Mouse (Mus musculus): ENCODE data around the gene Ptov1. TPM values are rescaled to one million over a fixed set of nuclear protein-coding genes. Genes with fewer than 3 reads are reported as not detected.

The Ptov1 gene
- polyA plus RNA-seq, 1 experiment from 2014 or later: 454 TPM

DNA sequence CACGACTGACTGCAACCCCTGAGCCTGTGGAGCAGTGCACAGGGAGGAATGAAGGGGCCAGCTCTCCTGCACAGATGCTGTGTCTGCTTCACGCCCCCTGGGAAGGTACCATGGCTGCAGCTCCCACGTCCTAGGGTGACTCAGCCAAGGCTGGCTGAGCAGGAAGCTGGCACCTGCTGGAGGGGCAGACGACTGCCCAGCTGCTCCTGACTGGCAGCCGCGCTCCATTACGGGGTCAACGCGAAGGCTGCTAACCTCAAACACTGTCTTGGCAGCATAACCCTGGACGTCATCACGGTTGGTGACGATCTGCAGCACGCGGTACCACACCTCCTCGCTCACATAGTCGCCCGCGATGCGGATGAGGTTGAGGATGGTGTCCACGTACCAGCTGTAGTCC lies 35.8 kb upstream of the Ptov1 start:
- Histone ChIP-seq H3K9ac (ENCODE audit: low read length) (no peak overlapping the region), H3K4me2 (ENCODE audit: low read depth, low read length, severe bottlenecking) (no peak overlapping the region), H3K4me3 (ENCODE audit: low read depth, low read length) (no peak overlapping the region), H3K9me3 (ENCODE audit: control insufficient read depth, low read length) (no peaks in the 10 kb centered on the region), H3K4me1 (replicated peaks; ENCODE audit: control insufficient read depth, insufficient read depth, low read length) (peaks cover 9% of the 10 kb centered on the region), H3K27ac (ENCODE audit: low read depth, low read length) (no peak overlapping the region), H3K27me3 (ENCODE audit: control insufficient read depth, insufficient read depth, low read length) (no peaks in the 10 kb centered on the region), H3K36me3 (ENCODE audit: control insufficient read depth, insufficient read depth, low read length) (peaks cover 4% of the 10 kb centered on the region; the same call in 1 of the 2 replicates)
- ATAC-seq (replicated peaks; ENCODE audit: low FRiP score) (no peak), DNase-seq (ENCODE audit: low spot score) (no peak)
- WGBS: 94% methylated on average over 20 of the region's 20 CpGs

DNA sequence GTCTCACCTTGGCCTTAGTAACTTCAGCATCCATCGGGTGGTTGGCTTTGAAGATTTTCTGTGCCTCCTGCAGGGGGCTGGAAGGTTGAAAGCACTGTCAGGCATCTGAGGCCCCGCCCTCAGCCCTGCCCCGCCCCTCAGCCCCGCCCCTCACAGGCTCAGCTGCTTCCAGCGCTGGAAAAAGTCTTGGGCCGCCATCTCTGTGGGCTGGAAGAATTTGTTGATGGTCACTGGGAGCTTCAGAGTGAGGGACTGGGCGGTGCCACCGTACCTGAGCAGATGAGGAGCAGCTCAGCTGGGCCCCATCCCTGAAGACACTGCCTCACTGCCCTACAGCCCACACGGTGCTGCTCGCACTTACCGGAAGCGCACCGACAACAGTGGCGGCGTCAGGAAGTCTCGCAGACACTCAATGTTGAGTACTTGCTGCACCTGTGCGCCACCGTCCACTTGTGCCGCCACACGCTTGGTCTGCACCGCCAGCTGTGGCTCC lies 31.7 kb upstream of the Ptov1 start:
- DNase-seq (ENCODE audit: low spot score): peak; percentile 90
- H3K36me3 ChIP-seq (ENCODE audit: control insufficient read depth, insufficient read depth, low read length): peaks cover 4% of the 10 kb centered on the region; the same call in 1 of the 2 replicates
- H3K27ac ChIP-seq (ENCODE audit: low read depth, low read length): peak overlapping the region; percentile 57
- H3K4me2 ChIP-seq (ENCODE audit: low read depth, low read length, severe bottlenecking): peak overlapping the region; percentile 49
- ATAC-seq (replicated peaks; ENCODE audit: low FRiP score): peak; percentile 55
- peaks cover 13% of the 10 kb centered on the region for H3K4me1 ChIP-seq (replicated peaks; ENCODE audit: control insufficient read depth, insufficient read depth, low read length)
- WGBS: 19% methylated on average over 21 of the region's 21 CpGs
- peak overlapping the region; percentile 12; the same call in 1 of the 2 replicates for H3K4me3 ChIP-seq (ENCODE audit: low read depth, low read length)
- H3K9me3 ChIP-seq (ENCODE audit: control insufficient read depth, low read length): no peaks in the 10 kb centered on the region
- peak overlapping the region; percentile 37; the same call in 1 of the 2 replicates for H3K9ac ChIP-seq (ENCODE audit: low read length)
- no peaks in the 10 kb centered on the region for H3K27me3 ChIP-seq (ENCODE audit: control insufficient read depth, insufficient read depth, low read length)

DNA sequence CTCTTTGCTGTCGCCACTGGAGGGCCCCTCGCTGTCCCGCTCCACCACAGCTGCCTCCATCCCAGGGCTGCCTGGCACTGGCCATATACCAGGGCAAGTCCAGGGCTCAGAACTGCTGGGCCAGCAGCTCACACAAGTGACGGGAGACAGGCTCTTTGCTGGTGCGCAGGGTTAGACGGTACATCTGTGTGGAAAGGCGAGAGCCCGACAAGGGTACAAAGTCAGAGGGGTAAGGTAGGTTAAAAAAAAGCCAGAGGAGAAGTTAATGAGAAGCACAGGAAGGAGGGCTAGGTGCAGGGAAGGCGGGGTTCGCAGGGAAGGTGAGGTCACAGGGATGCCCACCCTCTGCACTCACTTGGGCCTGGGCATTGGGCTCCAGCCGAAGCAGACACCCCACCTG lies 31.0 kb upstream of the Ptov1 start:
- DNase-seq (ENCODE audit: low spot score): no peak
- Histone ChIP-seq H3K4me2 (ENCODE audit: low read depth, low read length, severe bottlenecking) (no peak overlapping the region), H3K4me1 (replicated peaks; ENCODE audit: control insufficient read depth, insufficient read depth, low read length) (peaks cover 13% of the 10 kb centered on the region), H3K36me3 (ENCODE audit: control insufficient read depth, insufficient read depth, low read length) (peaks cover 4% of the 10 kb centered on the region; the same call in 1 of the 2 replicates), H3K27ac (ENCODE audit: low read depth, low read length) (no peak overlapping the region), H3K9ac (ENCODE audit: low read length) (no peak overlapping the region), H3K9me3 (ENCODE audit: control insufficient read depth, low read length) (no peaks in the 10 kb centered on the region), H3K4me3 (ENCODE audit: low read depth, low read length) (no peak overlapping the region), H3K27me3 (ENCODE audit: control insufficient read depth, insufficient read depth, low read length) (no peaks in the 10 kb centered on the region)
- 90% methylated on average over 11 of the region's 11 CpGs for WGBS
- ATAC-seq (replicated peaks; ENCODE audit: low FRiP score): no peak

DNA sequence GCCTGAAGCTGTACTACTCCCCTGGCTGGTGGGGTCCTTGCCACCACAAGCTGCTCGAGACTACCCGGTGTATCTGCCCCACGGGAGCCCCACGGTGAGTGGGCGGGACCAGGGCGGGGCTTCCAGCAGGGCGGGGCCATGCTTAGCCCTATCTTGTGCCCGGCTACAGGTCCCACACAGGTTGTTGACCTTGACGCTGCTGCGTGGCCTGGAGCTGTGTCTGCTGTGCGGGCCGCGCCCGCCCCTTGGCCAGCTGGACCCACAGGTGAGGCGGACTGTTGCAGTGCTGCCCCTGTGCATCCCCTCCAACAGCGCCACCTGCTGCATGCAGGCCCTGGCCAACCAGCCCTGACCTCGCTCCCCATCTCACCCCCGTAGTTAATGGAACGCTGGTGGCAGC lies 29.0 kb upstream of the Ptov1 start:
- no peak overlapping the region for H3K4me2 ChIP-seq (ENCODE audit: low read depth, low read length, severe bottlenecking)
- no peak overlapping the region for H3K4me3 ChIP-seq (ENCODE audit: low read depth, low read length)
- no peaks in the 10 kb centered on the region for H3K27me3 ChIP-seq (ENCODE audit: control insufficient read depth, insufficient read depth, low read length)
- DNase-seq (ENCODE audit: low spot score): no peak
- H3K9me3 ChIP-seq (ENCODE audit: control insufficient read depth, low read length): no peaks in the 10 kb centered on the region
- peaks cover 25% of the 10 kb centered on the region for H3K4me1 ChIP-seq (replicated peaks; ENCODE audit: control insufficient read depth, insufficient read depth, low read length)
- no peak overlapping the region for H3K27ac ChIP-seq (ENCODE audit: low read depth, low read length)
- no peak overlapping the region for H3K9ac ChIP-seq (ENCODE audit: low read length)
- 38% methylated on average over 19 of the region's 19 CpGs for WGBS
- no peak for ATAC-seq (replicated peaks; ENCODE audit: low FRiP score)
- H3K36me3 ChIP-seq (ENCODE audit: control insufficient read depth, insufficient read depth, low read length): no peaks in the 10 kb centered on the region; the same call in 1 of the 2 replicates

- ATAC-seq (replicated peaks; ENCODE audit: low FRiP score) (no peak), DNase-seq (ENCODE audit: low spot score) (no peak)
- peaks cover 26% of the 10 kb centered on the region for H3K4me1 ChIP-seq (replicated peaks; ENCODE audit: control insufficient read depth, insufficient read depth, low read length)
- H3K4me2 ChIP-seq (ENCODE audit: low read depth, low read length, severe bottlenecking): peak overlapping the region; percentile 85
- H3K4me3 ChIP-seq (ENCODE audit: low read depth, low read length): peak overlapping the region; percentile 61
- H3K9me3 ChIP-seq (ENCODE audit: control insufficient read depth, low read length): no peaks in the 10 kb centered on the region
- H3K27ac ChIP-seq (ENCODE audit: low read depth, low read length): peak overlapping the region; percentile 88
- 41% methylated on average over 10 of the region's 10 CpGs for WGBS
- H3K36me3 ChIP-seq (ENCODE audit: control insufficient read depth, insufficient read depth, low read length): no peaks in the 10 kb centered on the region; the same call in 1 of the 2 replicates
- peak overlapping the region; percentile 76 for H3K9ac ChIP-seq (ENCODE audit: low read length)
- H3K27me3 ChIP-seq (ENCODE audit: control insufficient read depth, insufficient read depth, low read length): no peaks in the 10 kb centered on the region
Measured at GRCm38 (mm10) chr7:44896499-44896898, 26.9 kb upstream of the Ptov1 start.

GRCm38 (mm10) chr7:44895593-44896434 lies 26.2 kb upstream of the Ptov1 start, which contains the start of gene Fuz:
Gene Fuz (plus strand): TSS chr7:44896079.
- ATAC-seq (replicated peaks; ENCODE audit: low FRiP score): peak; percentile 67
- peak within 1 kb of the TSS; percentile 88 for H3K27ac ChIP-seq (ENCODE audit: low read depth, low read length)
- H3K9me3 ChIP-seq (ENCODE audit: control insufficient read depth, low read length): no peaks in the 10 kb centered on the region
- H3K4me1 ChIP-seq (replicated peaks; ENCODE audit: control insufficient read depth, insufficient read depth, low read length): peaks cover 24% of the 10 kb centered on the region
- H3K4me2 ChIP-seq (ENCODE audit: low read depth, low read length, severe bottlenecking): peak within 1 kb of the TSS; percentile 85
- no peaks in the 10 kb centered on the region for H3K27me3 ChIP-seq (ENCODE audit: control insufficient read depth, insufficient read depth, low read length)
- DNase-seq (ENCODE audit: low spot score): peak; percentile 93
- under 1% methylated on average over 34 of the region's 34 CpGs for WGBS
- H3K36me3 ChIP-seq (ENCODE audit: control insufficient read depth, insufficient read depth, low read length): no peaks in the 10 kb centered on the region; the same call in 1 of the 2 replicates
- peak within 1 kb of the TSS; percentile 61 for H3K4me3 ChIP-seq (ENCODE audit: low read depth, low read length)
- peak within 1 kb of the TSS; percentile 76 for H3K9ac ChIP-seq (ENCODE audit: low read length)

DNA sequence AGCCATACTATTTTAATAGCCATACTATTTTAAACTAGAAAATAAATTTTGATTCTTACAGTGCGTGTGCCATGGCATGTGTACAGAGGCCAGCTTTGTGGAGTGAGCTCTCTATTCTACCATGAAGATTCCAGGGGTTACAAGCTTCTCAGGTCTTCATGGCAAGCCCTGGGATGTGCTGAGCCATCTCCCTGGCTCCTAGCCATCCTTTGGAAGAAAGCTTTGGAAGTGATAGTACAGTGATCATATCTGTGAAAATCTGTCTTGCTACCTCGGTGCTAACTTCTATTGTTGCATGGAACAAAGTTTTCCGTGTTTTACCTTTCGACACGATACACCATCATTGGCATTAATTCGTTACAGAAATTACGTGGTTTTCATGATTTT lies 25.6 kb upstream of the Ptov1 start:
- WGBS: 46% methylated on average over 7 of the region's 7 CpGs
- H3K27me3 ChIP-seq (ENCODE audit: control insufficient read depth, insufficient read depth, low read length): no peaks in the 10 kb centered on the region
- H3K4me1 ChIP-seq (replicated peaks; ENCODE audit: control insufficient read depth, insufficient read depth, low read length): peaks cover 30% of the 10 kb centered on the region
- 0 out of 2 replicates have a peak overlapping the region, but pooled peaks have one; percentile 12 for H3K9ac ChIP-seq (ENCODE audit: low read length)
- no peaks in the 10 kb centered on the region for H3K9me3 ChIP-seq (ENCODE audit: control insufficient read depth, low read length)
- peak overlapping the region; percentile 61 for H3K4me3 ChIP-seq (ENCODE audit: low read depth, low read length)
- H3K36me3 ChIP-seq (ENCODE audit: control insufficient read depth, insufficient read depth, low read length): no peaks in the 10 kb centered on the region; the same call in 1 of the 2 replicates
- H3K4me2 ChIP-seq (ENCODE audit: low read depth, low read length, severe bottlenecking): peak overlapping the region; percentile 85
- DNase-seq (ENCODE audit: low spot score) (no peak), ATAC-seq (replicated peaks; ENCODE audit: low FRiP score) (no peak)
- H3K27ac ChIP-seq (ENCODE audit: low read depth, low read length): peak overlapping the region; percentile 88

- H3K4me1 ChIP-seq (replicated peaks; ENCODE audit: control insufficient read depth, insufficient read depth, low read length): peaks cover 30% of the 10 kb centered on the region
- peak overlapping the region; percentile 95; the same call in 1 of the 2 replicates for H3K27ac ChIP-seq (ENCODE audit: low read depth, low read length)
- H3K4me3 ChIP-seq (ENCODE audit: low read depth, low read length): no peak overlapping the region
- no peaks in the 10 kb centered on the region for H3K27me3 ChIP-seq (ENCODE audit: control insufficient read depth, insufficient read depth, low read length)
- WGBS: 89% methylated on average over 3 of the region's 3 CpGs
- H3K4me2 ChIP-seq (ENCODE audit: low read depth, low read length, severe bottlenecking): no peak overlapping the region
- no peaks in the 10 kb centered on the region for H3K9me3 ChIP-seq (ENCODE audit: control insufficient read depth, low read length)
- no peak overlapping the region for H3K9ac ChIP-seq (ENCODE audit: low read length)
- ATAC-seq (replicated peaks; ENCODE audit: low FRiP score) (no peak), DNase-seq (ENCODE audit: low spot score) (no peak)
- no peaks in the 10 kb centered on the region; the same call in 1 of the 2 replicates for H3K36me3 ChIP-seq (ENCODE audit: control insufficient read depth, insufficient read depth, low read length)
Measured at GRCm38 (mm10) chr7:44894175-44894574, 24.6 kb upstream of the Ptov1 start.
